Mouse (Mus musculus): ENCODE measurements at regions not wholly inside any gene's neighbourhood (a gene's known extent, or its start where the extent isn't known, plus 50 kb on each side); places are given as distances from the start of the nearest gene placed in this dataset.

GRCm38 (mm10) chr6:133904501-133904900 is 50.9 kb upstream of the Kap start:
- DNase-seq = no peak

- no peak for DNase-seq
Observed at GRCm38 (mm10) chr6:133934667-133935066, 81.1 kb upstream of the Kap start.

GRCm38 (mm10) chr6:133935671-133936070 is 82.1 kb upstream of the Kap start:
- DNase-seq = no peak

- no peak for DNase-seq
Observed at GRCm38 (mm10) chr6:133959902-133960634, 75.4 kb upstream of the Etv6 start.

DNA sequence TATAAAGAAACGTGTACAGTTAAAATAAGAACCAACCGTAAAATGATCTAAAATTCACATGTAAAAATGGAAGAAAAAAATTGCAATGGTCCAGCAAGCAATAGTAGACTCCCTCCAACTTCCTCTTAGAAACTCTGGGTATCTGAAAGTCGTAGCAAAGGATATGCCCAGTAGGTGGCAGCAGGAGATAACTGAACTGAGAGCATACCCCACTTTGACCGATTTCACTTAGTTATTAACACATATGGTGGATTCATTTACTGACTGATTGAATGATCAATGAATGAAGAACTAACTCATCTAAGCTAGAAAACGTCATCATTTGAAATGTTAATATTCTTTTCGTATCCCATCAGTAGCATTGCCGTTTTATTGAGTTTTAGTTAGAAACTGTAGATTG is 74.8 kb upstream of the Etv6 start:
- DNase-seq = peak; percentile 62

DNA sequence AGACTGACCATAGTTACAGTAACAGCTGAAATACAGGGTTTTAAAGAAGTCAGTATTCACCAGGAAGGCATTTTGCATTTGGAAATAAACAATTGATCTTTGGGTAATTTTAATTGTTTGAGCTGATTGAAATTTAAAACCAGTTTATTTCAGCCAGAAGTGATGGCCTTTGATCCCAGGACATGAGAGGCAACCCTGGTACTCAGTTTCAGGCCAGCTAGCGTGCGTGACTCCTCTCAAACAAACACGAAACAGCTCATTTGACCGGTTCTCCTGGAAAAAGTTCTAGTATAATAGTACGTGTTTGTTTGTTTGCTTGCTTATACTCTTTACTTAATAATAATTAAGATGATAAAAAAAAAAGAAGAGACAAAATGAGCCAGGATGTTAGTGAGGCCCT is 72.9 kb upstream of the Etv6 start:
- DNase-seq = no peak

DNA sequence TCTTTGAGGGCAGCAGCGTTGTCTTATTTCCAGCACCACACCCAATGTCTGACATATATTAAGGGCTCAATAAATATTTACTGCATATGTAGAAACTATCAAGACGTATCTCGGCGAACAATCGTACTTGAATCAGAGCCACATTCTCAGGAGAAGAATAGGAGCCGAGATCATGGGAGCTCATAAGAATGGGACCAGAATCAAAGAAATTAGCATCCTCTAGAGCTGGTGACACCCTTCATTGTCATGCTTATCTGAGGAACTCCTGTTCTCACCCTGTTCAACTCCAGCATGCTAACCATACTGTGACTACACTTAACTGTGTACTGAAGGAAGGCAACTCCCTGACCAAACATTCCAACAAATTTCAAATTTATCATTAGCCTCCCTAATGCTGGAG is 72.2 kb upstream of the Etv6 start:
- DNase-seq = no peak

DNA sequence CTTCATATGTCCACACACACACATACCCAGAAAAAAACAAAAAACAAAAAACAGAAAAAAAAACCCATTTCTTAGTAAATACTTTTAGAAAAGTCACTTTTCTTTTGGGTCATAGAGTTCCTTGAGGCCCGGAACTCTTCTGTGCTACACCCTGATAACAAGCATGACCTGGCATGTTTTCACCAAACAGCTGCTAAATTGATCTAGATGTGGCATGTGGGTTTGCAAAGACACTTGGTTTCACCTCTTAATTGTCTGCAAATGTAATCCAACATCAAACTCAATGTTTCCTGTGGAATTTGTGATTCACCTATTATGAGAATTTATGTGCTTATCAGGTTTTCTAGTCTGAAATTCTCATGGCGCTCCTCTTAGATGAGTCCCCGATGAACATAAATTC is 68.2 kb upstream of the Etv6 start:
- no peak for DNase-seq

- DNase-seq = no peak
Observed at GRCm38 (mm10) chr6:133972054-133972705, 63.3 kb upstream of the Etv6 start.

GRCm38 (mm10) chr6:133973205-133973838 is 62.2 kb upstream of the Etv6 start:
- no peak for DNase-seq

GRCm38 (mm10) chr6:133975951-133976350 is 59.5 kb upstream of the Etv6 start:
- no peak for DNase-seq

- DNase-seq = no peak
Observed at GRCm38 (mm10) chr6:133976854-133977253, 58.6 kb upstream of the Etv6 start.

DNA sequence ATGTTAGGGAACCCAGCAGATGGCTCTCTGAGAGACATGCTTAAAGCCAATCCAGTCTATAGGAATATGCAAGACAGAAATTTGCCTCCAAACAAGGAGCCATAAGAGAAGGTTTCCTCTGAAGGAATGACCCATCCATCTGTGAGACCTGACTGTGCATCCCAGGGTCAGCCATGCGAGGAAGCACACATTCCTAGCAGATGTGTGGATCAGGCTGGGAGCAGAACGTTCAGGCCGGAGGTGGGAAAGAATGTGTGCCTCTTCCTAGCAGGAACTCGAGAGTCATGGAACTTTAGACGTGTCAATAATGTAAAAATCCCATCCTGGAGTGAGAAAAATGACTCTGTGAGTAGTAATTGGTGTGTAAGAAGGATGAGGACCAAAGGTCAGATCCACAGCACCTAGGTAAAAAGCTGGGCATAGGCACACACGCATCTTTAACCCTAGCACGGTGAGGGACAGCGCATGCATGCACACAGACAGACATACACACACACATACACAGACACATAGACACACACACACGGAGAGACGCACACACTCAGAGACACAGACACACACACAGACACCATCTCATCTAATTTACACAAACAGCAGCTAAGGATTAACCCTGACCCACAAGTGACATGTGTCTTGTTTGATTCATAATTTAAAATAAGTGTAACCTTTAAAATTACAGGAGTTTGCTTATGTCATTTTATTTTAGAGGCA is 51.5 kb upstream of the Etv6 start:
- DNase-seq = no peak

GRCm38 (mm10) chr6:133984666-133985355 is 50.7 kb upstream of the Etv6 start:
- no peak for DNase-seq

Data from gastrocnemius, postnatal 10 days (tissue).